Mouse (Mus musculus) kidney, postnatal 36 days (tissue): ENCODE data around the gene Shbg.
A peak's percentile ranks its signal among the peaks of the same experiment; 100 is the strongest.

Experiments
- DNase-seq, 2 experiments: peaks; one replicate each; pipeline ENCODE4 v3.0.0; 2021 to 2022; ENCODE audit warnings: mixed read lengths in 2 of 2

The Shbg gene

DNA sequence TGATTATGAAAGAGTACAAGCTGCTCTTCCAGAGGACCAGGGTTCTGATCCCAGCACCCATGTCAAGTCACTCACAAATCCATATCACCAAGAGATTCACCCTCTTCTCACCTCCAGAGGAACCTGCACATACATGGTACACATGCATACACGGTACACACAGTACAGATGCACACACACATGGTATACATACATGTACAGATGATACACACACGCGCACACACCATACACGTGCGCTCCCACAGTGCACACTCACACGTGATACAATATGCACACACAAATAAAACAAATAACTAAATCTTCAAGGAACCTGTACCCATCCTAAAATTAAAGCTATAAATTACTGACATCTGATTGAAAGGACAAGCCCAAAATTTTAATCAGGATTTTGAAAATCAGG lies 22.9 kb downstream of the Shbg start:
- DNase-seq, result no peak

DNA sequence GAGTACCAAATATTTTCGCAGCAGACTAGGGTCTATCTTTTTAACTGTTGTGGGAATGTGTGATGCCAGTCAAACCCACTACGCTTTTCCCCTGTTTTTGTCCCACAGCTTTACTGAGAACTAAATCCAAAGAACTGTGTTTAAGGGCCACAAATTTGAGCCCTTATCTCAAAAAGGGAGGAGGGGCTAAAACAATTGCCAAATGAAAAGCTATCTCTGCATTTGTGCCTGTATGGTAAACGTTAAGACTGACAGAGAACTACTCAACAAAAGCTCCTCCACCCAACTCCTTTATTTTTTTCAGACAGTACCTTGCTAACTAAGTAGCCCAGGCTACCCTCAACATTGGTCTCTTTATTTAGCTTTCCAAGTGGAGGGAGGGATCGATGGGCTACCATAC lies 24.9 kb downstream of the Shbg start:
- no peak for DNase-seq

DNA sequence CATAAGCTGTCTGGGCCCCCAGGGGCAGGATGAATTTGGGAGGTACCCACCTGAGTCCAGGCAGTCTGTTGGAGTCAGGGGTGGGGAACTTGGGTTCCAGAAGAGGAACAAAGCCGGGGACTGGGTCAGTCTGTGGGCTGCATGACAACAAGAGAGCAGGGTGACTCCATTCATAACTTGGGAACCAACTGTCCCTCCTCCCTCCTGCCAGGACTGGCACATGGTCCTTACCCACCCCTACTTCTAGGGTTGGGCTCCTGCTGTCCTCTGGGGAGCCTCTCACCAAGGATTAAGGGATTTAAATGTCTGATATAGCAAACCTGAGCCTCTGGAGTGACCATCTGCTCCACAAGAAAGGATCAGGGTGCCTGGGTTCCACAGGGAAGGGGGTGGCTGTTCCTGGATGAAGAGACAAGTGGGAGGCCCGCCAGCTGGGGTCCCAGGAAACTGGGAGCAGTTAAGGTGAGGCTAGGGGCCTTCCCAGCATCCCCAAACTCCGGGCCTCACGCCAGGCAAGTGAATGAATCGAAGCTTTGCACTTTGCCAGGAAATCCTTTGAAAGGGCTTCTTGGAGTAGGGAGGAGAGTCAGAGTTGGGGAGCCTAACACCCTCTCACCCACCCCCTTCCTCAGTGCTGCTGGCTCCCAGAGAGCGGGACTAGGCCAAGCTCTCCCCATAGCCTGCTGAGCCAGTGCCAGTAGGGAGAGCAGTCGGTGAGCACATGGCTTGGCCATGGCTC lies 25.6 kb downstream of the Shbg start:
- DNase-seq, result no peak

DNA sequence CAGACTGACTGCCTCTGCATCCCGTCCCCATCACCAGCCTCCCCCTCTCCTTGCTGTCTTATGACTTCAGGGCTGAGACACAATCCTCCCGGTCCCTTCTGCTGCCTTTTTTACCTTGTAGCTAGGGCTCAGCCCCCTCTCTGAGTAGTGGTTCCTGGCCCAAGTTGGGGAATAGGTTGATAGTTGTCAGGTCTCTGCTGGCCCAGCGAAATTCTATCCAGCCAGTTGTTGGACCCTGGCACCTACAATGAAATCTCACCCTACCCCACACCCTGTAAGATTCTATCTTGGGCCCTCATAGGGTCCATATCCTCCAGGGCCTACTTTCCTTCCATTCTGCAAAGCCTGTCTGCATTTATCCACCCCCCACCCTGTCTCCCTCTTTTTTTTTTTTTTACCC lies 26.3 kb downstream of the Shbg start:
- DNase-seq, result no peak

DNA sequence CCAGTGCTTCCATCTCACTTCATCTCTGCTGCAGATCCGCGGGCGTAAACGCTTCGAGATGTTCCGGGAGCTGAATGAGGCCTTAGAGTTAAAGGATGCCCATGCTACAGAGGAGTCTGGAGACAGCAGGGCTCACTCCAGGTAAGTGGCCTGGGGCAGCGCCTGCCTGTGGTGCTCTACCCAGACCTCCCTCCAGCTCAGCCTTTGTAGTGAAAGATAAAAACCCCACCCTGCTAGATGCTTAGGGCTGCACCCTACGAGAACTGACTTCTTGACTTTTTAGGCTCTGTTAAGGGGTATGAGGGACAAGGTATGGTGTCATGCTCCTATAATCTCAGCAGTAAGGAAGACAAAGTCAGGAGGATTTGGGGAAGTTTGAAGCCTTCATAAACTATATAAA lies 27.1 kb downstream of the Shbg start:
- no peak for DNase-seq

DNA sequence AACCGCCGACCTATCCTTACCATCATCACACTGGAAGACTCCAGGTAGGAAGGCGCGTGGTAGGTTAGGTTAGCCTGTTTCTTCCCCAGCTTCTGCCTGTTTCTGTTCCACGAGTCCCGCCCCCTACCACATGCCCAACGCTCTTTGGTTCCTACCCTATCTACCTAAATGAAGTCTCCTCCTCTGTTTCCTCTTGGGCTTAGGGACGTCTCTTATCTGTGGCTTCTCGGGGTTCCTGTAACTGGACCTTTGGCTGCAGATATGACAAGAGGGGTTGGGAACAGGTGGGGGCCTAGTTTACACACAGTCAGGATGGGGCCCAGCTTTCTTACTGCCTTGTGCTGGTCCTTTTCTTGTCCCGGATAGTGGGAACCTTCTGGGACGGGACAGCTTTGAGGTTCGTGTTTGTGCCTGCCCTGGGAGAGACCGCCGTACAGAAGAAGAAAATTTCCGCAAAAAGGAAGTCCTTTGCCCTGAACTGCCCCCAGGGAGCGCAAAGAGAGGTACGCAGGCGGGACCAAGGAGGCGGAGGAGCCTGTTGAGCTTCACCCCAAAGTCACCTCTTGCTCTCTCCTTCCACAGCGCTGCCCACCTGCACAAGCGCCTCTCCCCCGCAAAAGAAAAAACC lies 28.4 kb downstream of the Shbg start:
- DNase-seq, result no peak

DNA sequence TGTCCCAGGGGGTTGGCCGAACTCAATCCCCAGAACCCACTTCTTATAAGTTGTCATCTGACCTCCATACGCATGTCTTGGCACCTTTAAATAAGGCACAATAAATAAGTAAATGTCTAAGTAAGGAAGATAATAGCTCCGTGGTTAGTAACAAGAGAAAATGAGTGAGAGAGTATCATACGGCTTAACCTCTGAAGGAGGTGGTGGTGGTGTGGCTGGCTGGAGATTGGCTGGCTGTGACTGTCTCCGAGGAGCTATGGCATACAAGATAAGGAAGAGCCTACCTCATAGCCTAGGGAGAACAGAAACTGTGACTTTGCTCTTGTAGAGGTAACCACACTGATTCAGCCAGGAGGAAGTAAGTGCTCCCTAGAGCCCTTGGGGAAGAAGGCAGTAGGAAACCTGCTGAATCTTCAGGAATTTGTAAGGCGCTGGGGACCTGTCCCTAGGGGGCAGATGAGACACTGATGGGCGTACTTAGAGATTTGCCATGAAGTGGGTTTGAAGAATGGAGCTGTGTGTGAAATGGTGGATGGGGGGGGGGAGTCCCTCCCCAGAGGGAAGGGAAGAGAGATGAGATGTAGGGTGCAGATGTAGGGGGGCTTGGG lies 31.9 kb downstream of the Shbg start:
- no peak for DNase-seq

DNA sequence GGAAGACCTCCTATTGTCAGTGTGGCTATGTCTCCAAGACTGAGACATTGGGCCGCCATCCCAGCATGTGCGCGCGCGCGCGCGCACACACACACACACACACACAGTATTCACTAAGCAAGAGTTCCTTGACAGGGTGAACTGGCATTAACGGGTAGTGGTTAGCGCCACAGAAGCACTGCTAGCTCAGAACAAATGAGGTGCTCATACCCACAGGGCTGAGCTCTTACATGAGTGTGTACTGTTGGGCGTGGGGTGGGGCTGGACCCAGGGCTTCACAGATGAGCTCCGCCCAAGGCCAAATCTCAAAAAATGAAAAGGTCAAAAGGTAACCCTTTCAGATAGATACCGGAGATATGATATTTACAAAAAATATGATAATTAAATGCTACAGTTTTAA lies 32.8 kb downstream of the Shbg start:
- DNase-seq, result no peak

DNA sequence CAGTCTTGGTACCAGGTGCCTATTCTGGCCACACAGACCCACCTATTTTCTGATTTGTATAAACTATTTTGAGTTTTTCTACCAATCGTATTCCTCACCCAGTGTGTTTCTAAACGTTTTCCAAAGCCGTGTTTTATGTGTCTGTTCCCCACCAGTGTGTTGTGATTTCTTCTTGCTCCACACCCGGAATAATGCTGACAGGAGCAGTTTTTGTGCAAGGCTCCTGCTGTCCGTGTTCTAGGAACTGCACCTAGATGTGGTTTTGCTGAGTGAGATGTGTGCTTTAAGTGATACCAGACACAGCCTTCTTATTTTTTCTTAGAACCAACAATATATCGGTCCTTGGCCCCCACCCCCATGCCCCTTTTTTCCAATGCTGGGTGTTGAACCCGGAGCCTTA lies 33.7 kb downstream of the Shbg start:
- no peak for DNase-seq

DNA sequence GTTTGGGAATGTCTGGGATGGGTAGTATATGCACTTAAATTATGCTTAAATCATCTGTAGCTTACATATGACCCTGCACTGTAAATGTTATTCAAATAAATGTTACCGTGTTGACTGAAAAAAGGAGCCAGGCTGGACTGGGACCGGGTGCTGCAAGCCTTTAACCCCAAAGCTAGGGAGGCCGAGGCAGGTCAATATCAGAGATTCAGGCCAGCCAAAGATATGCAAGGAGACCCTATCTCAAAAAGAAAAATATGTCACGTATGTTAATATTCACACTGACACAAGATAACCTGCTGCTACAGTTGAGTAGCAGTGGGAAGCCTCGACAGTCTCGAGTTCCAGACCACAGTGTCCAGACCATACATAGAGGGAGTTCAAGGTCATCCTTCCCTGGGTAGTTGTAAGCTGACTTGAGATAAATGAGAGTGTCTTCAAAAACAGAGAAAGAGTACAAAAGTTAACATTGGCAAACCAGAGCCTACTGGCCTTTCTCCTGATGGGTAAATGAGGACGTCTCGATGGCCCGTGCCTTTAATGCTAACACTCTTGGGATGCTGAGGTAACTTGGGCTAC lies 35.4 kb downstream of the Shbg start:
- no peak for DNase-seq

DNA sequence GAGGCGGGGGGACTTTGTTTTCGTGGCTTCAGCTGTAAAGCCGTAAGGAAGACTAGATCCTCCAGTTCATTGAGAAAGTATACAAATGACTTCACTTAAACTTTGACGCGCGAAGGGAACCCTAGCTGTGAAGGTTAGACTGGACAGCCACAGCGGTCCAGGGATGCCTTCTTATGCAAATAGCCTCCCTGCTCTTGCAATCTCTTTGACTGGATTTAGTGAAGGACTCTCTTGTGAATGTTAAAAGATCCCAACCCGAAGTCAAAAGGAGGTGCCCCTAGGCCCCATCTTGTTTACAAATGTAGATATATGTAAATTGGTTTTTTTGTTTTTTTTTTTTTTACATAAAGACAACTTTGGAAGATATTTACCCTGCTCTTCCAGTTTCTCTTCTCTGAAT lies 35.9 kb downstream of the Shbg start:
- peak in 1 of 2 experiments; percentile 10 for DNase-seq

DNA sequence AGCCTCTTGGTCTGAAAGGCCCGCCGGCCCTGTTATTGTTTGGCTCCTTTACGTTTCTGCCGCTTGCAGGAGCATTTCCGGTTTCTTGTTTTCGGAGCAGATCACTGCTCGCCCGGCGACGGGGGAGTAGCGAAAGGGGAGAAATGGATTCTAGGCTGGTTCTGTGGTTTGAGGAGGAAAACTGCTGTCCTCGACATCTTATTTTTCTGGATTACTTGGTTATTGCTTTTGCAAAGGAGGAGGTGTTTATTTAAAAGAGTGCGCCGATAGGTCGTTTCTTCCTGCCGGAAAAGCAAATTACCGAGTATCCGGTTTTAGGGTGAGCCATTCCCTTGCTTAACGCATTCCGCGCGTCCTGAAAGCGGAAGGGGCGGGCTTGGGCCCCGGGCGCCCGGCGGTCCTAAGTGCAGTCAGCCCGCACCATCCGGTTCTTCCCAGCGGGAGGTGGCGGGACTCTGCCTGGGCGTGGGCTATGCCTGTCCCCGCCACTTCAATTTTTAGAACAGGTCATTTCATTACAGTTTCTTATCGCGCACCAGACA lies 36.5 kb downstream of the Shbg start:
- DNase-seq, result peak; percentile 95 to 96

DNA sequence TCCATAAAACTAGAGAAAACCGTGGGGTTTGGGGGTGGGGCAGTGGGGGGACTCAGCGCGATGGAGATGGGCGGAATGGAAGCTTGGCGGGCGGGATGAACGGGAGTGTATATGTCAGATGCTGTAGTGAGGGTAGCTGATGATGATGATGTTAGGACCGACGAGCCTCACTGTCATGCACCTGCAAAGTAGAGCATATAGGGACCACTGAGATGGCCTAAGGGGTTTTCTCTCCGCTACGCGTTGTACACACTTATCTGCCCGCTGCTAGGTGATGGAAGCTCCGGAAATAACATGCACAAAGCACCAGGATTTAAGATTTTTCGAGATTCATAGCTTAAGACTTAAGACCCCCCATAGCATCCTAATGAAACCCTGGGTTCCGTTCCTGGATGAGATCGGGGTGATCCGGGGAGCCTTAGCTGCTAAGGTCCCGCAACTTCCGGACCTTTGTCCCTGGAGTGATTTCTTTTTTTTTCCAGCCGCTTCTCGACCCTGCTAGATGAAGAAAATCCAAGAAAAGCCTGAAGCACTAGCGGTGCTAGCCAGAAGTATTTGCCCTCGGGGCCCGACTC lies 37.0 kb downstream of the Shbg start:
- DNase-seq, result no peak

DNA sequence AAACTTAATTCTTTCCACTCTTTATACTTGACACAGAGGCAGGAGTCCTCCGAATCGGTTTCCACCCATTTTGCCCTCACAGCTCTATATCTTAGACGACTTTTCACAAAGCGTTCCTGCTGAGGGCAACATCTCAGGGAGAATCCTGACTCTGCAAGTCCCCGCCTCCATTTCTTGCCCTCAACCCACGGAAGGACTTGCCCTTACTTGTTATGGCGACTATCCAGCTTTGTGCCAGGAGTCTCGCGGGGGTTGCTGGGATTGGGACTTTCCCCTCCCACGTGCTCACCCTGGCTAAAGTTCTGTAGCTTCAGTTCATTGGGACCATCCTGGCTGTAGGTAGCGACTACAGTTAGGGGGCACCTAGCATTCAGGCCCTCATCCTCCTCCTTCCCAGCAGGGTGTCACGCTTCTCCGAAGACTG lies 37.6 kb downstream of the Shbg start, which contains the start of the genes Wrap53 and Trp53:
Wrap53 (minus strand) TSS at position 165 of the 424 bp plus-strand sequence.
Trp53 (plus strand) TSS at position 269 of the 424 bp plus-strand sequence.
- DNase-seq, result peak; percentile 93 to 97

DNA sequence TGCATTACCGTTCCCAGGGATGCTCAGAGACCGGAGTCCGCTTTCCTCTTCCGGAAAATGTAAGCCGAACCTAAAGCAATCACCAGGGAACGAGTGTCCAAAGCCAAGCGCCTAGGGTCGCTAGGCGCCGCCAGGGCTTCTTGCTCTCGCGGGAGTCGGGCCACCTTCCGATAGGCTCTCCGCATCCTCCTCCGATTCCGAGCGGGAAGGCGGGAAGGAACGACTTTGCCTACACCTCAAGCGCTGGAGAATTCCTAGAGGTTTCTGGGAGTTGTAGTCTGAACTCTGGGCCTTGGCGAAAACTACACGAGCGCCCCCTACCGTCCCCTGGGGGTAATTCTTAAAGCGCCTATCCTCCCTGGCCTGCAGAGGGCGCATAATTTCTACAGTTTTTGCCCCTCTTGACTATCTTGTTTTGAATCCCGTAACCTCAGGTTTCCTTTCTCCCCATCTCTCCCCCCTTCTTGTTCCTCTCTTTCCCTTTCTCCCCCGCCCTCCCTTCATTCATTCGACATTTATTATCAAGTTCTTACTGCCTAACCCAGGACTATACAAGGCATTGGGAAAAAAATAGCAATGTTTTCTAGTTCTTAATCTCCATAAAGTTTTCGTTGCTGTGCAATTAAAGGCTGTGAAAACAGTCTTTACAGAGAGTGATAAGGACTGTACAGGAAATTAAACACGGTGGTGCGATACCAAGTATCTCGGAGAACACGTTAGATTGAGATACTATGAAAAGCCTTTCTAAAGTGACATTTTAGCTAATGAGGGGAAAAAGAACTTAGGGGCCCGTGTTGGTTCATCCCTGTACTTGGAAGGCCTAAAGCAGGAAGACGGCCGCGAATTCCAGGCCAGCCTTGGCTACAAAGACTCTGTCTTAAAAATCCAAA lies 38.3 kb downstream of the Shbg start:
- DNase-seq, result peak; percentile 96 to 98

DNA sequence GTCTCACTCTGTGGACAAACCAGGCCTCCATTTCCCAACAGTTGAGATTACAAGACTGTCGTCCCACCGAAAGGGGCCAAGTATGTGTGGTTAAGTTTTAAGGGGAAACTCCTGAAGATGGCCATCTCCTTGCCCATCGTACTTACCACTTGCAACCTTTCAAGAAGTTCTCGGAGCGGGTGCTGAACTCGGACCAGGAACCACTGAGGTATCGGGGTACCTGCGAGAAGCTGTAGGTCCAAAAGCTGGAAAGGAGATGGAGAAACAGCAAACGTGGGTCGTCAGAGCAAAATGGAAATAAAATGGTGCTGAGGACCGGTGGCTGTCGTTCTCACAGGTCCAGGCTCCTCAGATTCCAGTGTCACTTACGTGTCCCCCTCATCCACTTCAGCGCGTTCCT lies 39.4 kb downstream of the Shbg start:
- DNase-seq, result no peak

DNA sequence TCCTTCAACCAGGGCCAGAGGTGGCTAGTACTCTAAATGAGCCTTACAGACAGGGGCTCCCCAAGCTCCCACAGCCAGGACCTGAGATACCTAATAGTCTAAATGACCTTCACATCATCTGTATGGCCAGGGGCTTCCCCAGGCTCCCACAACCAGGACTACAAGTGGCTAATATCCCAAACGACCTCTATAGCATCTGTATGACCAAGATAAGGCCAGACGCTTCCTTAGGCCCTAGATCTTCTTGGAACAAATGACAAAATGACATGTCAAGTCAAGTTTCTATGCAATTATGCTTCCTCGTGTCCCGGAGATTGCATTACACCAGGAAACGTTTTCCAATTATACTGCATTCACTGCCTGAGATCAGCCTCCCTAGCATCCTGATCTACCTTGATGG lies 41.4 kb downstream of the Shbg start:
- DNase-seq, result no peak

DNA sequence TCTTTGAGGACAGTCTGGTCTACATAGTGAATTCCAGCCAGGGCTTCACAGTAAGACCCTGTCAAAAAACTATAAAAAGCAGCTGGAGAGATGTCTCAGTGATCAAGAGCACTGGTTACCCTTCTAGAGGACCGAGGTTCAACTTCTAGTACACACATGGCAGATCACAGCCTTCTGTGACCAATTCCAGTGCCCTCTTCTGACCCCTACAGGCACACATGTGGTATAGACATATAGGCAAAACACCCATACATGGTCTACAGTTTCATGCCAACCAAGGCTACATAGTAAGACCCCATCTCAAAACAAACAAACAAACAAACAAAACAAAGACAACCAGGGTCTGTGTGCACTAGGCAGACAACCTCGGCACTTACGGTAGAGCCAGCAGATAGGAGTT lies 42.5 kb downstream of the Shbg start:
- DNase-seq, result peak in 1 of 2 experiments; percentile 12

DNA sequence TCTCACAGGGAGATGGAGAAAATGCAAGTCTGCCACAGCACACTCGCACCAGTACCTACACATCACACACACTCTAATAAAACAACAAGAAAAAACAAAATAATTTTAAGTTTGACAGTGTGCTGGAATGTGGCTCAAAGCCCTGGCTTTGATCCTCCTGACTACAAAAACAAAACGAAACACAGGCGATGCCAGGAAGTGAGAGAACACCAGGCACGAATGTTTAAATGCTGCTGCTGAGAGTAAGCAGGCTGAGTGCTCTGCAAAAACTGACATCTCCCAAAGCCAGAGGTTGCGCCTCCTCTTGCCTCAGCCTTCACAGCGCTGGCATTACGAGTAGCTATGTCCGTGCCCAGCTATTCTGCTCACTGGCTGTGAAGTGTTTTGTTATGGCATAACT lies 52.6 kb downstream of the Shbg start:
- DNase-seq, result no peak
